Mouse (Mus musculus) gonadal fat pad, adult 2 months (tissue): Measurements from ENCODE around the gene Krtap21-1. TPM values are rescaled to one million over a fixed set of nuclear protein-coding genes. Genes with fewer than 3 reads are reported as not detected.

Experiments
- DNase-seq: peaks from one replicate; pipeline ENCODE4 v3.0.0-alpha.2; 2012; ENCODE audit warnings: low read depth
- polyA plus RNA-seq: library from polyadenylated mRNA; depleted of rRNA; stranded (reverse); fragments of >200 nt; gene quantifications from 2 replicates; pipeline ENCODE4 v1.2.3, GENCODE M21; 2012; rRNA removed

Krtap21-1 gene
- polyA plus RNA-seq: not detected in 2 replicates

DNA sequence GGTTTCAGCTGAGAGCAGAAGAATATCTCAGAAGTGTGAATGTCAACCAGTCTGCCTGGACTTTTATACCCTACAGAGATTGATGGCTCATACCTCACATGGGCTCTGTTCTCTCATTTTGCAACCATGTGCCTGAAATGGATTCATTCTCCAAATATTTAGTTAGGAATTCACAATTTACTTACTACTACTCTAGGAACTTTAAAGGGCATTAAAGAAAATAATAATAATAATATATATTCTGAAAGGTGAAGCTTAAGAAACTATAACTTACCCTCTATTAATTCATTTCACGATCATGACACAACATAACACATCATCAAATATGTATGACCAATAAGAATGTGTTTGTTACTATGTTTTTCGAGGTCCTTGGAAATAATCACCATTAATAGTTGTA is at the start of gene Krtap21-1:
Gene Krtap21-1 (minus strand): TSS at position 101 of the 400 bp plus-strand sequence.
- no peak for DNase-seq

GRCm38 (mm10) chr16:89429586-89429985 is 25.9 kb upstream of the Krtap21-1 start:
- no peak for DNase-seq

GRCm38 (mm10) chr16:89425310-89425709 is 21.6 kb upstream of the Krtap21-1 start:
- no peak for DNase-seq

DNA sequence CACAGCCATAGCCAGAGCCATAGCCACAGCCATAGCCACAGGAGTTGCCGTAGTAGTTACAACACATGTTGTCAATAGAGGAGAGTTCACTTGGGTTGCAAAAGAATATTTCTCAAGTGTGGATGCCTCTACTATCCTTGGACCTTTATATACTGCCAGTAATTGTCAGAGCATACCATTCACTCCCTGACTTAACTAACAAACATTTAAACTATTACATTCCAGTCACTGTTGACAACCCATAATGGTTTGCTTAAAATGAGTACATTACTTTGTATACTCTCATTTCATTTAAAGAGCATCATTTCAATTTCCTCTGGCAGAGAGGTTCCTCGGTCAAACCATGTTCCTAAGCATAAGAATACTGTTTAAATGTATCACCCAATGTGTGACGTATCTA is 16.3 kb upstream of the Krtap21-1 start, which contains the start of gene Krtap6-2:
Gene Krtap6-2 (minus strand): TSS at position 101 of the 400 bp plus-strand sequence.
- DNase-seq: no peak

- no peak for DNase-seq
These were observed 12.6 kb upstream of the Krtap21-1 start for GRCm38 (mm10) chr16:89416311-89416710.

DNA sequence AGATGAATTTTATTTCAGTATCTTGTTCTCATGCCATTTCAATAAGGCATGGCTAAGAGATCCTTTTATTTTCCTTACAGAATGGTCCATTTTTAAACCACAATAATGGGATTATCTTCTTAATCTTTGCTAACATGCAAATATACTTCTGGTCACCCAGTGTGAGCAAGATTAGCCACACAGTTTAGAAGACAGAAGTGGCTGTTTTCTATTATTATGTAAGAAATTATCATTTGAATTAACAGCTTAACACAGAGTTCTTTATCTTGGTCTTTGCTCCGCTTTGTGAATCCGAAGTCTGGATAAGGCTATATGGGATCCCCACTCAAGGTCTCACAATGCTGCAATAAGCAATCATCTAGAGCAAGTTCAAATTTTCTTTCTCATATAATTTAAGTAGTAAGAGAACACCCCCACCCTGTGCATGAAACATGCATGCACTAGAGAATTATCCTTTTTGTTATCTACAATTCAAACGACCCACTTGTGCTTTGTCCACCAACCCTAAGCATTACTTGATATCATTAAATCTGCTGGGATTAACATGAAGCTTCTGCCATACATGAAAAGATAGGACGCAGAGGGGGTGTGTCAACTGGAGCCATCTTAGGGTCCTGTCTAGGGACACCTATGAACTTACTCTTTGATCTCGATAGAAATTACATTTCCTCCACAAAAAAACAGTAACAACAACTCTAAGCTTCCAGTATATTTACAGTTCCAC is 6.8 kb upstream of the Krtap21-1 start:
- DNase-seq: no peak

- no peak for DNase-seq
These were observed 30.8 kb downstream of the Krtap21-1 start for GRCm38 (mm10) chr16:89372734-89373461.

Other genes starting within 250 kb of the Krtap21-1 start
- gene Gm9789, start 245.9 kb downstream of the Krtap21-1 start, polyA plus RNA-seq: not detected in 2 replicates
- not detected in 2 replicates for gene Gm7735, start 234.4 kb downstream of the Krtap21-1 start, polyA plus RNA-seq
- not detected in 2 replicates for gene 1110057P08Rik, start 229.1 kb downstream of the Krtap21-1 start, polyA plus RNA-seq
- not detected in 2 replicates for gene Krtap20-2, start 198.0 kb downstream of the Krtap21-1 start, polyA plus RNA-seq
- not detected in 2 replicates for gene Krtap6-2, start 16.2 kb upstream of the Krtap21-1 start, polyA plus RNA-seq
- not detected in 2 replicates for gene Krtap8-1, start 84.1 kb upstream of the Krtap21-1 start, polyA plus RNA-seq
- gene Krtap7-1, start 104.5 kb upstream of the Krtap21-1 start, polyA plus RNA-seq: not detected in 2 replicates
- gene Krtap11-1, start 167.3 kb upstream of the Krtap21-1 start, polyA plus RNA-seq: 0.16 and 0.32 TPM in 2 replicates